Mouse (Mus musculus) thymus, adult 18-20 months (tissue): ENCODE measurements around the gene P4ha2.

Source experiments
- DNase-seq, 2 experiments: peaks; one replicate each; pipeline ENCODE4 v3.0.0; 2022; ENCODE audit warnings: mixed read lengths in 2 of 2

The P4ha2 gene

GRCm38 (mm10) chr11:54068520-54069371 lies 31.1 kb upstream of the P4ha2 start, which contains the start of gene Pdlim4:
Gene Pdlim4 (minus strand): TSS chr11:54069014.
- DNase-seq, result no peak

DNA sequence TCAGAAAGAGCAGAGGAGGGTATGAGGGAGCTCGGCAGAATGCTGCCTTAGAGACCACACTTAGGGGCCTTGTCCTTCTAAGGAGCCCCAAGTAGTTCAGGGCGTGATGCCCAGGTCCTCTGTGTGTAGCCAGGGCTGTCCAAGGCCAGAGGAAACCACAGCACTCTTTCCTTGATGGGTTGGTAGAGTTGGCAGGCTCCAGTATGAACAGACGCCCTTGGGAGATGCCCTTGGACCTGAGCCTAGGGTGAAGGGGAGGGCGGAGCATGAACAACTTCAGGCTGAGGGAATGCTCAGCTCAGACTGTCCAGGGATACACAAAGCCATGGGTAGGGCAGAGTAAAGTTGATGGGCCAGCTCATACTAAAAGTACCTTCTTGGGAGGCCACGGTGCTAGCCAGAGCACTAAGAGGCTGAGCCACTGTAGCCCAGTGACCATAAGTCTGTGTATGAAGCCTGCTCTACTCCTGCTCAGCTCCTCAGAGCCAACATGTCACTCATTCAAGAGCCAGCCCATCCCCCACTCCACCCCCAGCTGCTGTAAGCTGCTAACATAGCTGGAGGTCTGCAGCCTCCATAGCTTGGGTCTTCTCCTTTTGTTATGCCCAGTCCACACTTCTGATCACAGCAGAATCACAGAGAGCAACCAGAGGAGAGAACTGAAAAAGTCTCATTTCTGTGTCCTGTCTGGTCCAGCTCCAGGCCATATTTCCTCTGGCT lies 28.0 kb upstream of the P4ha2 start:
- DNase-seq, result no peak

GRCm38 (mm10) chr11:54073291-54073690 lies 26.6 kb upstream of the P4ha2 start:
- DNase-seq, result no peak

- no peak for DNase-seq
Measured at GRCm38 (mm10) chr11:54075353-54075752, 24.5 kb upstream of the P4ha2 start.

- no peak for DNase-seq
Measured at GRCm38 (mm10) chr11:54076101-54076500, 23.8 kb upstream of the P4ha2 start.

DNA sequence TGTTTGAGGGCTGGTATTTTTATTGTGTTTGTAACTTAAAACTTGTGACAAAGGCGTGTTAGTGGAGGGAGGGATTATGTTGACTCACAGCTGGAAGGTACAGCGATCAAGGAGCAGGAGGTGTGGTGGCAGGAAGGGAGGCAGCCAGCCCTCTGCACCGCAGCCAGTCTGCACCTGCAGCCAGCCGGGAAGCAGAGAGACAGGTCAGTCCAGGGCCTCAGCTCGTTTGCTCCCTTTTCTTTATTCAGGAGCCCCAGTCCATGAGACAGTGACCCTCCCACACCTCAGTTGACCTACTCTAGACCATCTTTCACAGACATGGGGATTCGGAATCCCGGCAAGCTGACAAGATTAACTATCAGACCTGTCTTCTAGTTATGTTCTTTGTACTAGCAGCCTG lies 19.5 kb upstream of the P4ha2 start:
- peak; percentile 68 to 79 for DNase-seq

- DNase-seq, result peak in 1 of 2 experiments; percentile 47
Measured at GRCm38 (mm10) chr11:54082725-54083124, 17.2 kb upstream of the P4ha2 start.

GRCm38 (mm10) chr11:54084976-54085375 lies 14.9 kb upstream of the P4ha2 start:
- no peak for DNase-seq

- no peak for DNase-seq
Measured at GRCm38 (mm10) chr11:54085816-54086215, 14.1 kb upstream of the P4ha2 start.

DNA sequence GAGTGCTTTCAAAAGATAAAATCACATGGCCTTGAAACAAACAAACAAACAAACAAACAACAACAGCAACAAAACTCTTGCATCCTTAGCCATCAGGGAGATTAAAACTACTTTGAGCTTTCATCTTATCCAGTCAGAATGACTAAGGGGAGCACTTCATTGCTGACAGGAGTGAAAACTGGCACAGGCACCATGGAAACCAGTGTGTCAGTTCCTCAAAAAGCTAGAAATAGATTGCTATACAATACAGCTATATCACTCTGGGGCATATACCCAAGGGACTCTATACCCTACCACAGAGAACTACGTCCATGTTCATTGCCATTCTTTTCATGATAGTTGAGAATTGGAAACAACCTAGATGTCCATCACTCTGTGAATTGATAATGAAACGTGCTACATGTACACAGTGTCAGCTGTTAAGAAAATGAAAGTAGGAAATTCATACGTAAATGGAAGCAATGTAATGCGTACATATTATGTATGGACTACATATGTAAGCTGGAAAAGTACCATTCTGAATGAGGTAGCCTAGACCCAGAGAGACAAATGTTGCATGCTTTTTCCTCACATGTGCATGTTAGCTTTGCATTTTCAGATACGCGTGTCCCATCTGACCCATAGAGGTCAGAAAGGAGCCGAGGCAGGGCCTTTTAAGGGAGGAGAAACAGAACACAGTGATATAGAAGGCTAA lies 11.5 kb upstream of the P4ha2 start:
- DNase-seq, result no peak

GRCm38 (mm10) chr11:54088947-54089317 lies 11.0 kb upstream of the P4ha2 start:
- DNase-seq, result peak in 1 of 2 experiments; percentile 59

DNA sequence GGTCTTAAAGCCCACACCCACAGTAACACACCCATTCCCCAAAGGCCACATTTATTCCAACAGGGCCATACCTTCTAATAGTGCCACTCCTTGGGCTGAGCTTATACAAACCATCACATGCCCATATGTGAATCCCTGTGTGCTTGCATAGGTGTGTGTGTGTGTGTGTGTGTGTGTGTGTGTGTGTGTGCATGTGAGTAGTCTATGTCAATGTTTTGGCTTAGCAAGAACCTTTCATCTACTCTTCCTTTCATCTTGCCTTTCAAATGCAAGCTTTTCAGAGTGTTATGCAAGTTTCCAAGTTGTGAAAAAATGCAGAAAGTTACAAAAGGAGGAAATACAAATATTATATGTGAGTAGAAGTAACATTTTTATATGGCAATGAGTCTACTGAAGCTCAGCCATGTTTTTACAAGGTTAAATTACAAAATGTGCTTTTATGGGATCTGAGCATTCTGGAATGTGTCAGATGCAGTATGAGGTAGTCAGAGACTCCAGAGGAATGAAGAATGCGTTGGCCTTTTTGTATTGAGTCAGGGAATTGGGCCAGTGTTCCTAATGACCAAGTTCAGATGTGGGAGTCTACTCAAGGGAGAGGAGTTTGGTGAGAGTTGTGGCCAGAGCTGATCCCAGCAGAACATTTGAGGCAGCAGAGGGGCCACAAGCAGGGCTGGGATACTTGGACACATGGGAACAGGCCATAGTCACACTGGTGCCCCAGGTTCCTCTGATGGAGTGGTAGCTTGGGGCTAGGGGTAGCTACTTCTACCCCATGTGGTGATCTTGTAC lies 9.6 kb upstream of the P4ha2 start:
- DNase-seq, result no peak

DNA sequence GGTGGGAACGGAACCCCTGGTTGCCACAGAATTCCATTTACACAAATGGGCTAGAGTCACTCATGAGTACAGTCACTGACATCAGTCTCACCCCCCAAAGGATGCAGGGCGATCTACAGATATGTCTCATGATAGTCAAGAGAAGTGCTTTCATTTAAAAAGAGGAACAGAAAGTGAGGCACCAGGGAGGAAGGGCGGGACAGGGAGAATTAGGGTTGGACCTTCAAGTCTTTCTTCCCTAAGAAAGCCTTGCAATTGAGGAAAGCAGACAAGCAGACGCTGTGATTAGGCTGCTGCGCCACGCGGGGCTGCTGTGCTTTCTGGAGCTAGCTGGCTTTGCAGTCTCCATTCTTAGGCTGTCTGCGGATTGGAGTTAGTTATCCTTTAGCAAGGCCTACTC lies 8.2 kb upstream of the P4ha2 start:
- DNase-seq, result no peak

- DNase-seq, result no peak
Measured at GRCm38 (mm10) chr11:54092188-54092587, 7.7 kb upstream of the P4ha2 start.

- no peak for DNase-seq
Measured at GRCm38 (mm10) chr11:54093000-54093399, 6.9 kb upstream of the P4ha2 start.

GRCm38 (mm10) chr11:54100692-54101591 lies 1.0 kb downstream of the P4ha2 start:
- peak; percentile 33 to 45 for DNase-seq

GRCm38 (mm10) chr11:54101701-54102100 lies 1.8 kb downstream of the P4ha2 start:
- DNase-seq, result no peak

DNA sequence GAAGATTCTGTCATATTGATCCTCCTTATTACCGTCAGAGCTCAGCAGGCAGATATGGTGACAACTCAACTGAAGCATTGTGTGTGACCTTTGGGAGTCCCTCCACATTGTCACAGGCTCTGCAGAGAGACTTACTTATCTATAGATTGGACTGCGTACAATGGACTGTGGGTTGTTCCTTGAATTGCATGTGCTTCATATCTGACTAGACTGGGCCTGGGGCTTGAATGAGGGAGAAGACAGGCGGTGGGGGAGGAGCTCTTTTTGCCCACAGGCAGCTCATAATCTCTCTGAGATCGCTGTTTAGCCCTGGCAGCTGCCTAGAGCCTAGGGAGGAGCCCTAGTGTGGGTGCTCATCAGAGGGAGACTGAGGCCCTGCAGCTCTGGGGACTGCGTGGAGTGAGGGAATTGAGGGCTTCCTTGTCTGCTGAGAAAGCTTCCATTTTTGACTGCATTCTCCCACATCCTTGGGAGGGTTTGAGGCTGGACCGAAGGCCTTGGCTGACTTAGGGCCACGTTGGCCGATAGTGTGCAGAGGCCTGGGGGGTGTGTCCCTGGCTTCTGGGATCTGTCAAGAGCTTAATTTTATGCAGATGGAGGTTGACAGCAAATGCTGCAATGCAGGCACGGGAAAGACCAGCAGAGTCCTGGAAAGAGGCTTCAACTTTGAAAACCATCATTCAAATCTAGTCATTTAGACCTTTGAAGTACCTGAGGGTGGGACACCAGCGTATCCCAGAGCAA lies 3.0 kb downstream of the P4ha2 start:
- no peak for DNase-seq

DNA sequence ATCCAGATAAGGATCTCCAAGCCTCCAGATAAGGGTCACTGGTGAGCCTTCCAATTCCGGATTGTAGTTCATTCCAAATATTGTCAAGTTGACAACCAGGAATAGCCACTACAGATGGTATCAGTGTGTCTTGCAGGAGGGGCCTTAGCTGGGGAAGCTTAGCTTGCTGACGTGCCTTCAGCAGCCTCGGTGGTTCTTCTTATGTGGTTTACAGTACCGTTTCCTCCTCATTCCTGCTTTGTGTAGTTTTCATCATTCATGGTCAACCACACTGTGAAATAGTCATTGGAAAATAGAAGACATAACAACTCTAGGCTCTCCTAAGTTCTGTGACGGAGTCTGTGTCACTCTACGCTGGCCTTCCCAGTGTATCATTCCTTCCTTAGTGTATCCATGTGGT lies 5.1 kb downstream of the P4ha2 start:
- no peak for DNase-seq

GRCm38 (mm10) chr11:54106676-54107075 lies 6.8 kb downstream of the P4ha2 start:
- no peak for DNase-seq

DNA sequence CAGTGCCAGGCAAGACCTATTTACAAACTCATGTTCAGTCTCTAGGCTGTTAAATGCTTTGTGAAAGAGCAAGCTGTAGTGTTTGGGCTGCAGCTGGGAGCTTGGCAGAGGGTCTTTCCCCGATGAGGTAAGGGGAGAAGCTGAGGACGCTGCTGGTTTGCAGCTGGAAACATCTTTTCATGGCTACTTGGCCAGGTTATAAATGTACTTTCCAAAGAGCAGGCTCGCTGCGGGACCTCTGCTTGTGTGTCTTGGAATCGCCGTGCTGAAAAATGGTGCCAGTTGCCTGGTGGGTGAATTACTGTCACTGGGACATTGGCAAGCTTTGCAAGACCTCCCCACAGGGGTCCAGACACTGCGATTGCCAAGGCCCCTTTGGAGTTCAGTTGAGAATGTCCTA lies 7.3 kb downstream of the P4ha2 start:
- DNase-seq, result no peak
